Mouse (Mus musculus) CD4-positive naive resting alpha-beta T cell, adult 76 days (primary cell): ENCODE measurements around the gene Hyal6. TPM values are rescaled to one million over a fixed set of nuclear protein-coding genes. Genes with fewer than 3 reads are reported as not detected.

Experiments used
- total RNA-seq: library from RNA; stranded (reverse); gene quantifications from one replicate; pipeline ENCODE4 v1.2.4, GENCODE M21; 2023

Hyal6 gene
- total RNA-seq = not detected

DNA sequence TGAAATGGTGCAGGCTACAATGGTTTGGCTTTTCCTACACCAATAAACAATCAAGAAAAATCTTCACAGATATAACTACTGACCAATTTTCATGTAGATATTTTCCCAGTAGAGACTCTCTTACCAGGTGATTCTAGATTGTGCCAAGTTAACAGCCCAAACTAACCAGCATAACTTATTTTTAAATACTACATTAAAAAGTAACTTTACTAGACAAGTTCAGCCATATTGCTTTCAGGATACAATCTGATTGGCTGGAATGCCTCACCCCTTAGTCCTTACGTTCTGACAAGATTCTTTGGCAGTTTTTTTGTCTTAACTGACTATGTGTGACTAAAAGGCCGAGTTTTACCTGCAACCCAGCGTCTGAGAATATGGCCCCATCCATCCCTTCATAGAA lies at the start of gene Hyal6:
Gene Hyal6 (plus strand): TSS at position 301 of the 400 bp plus-strand sequence.

DNA sequence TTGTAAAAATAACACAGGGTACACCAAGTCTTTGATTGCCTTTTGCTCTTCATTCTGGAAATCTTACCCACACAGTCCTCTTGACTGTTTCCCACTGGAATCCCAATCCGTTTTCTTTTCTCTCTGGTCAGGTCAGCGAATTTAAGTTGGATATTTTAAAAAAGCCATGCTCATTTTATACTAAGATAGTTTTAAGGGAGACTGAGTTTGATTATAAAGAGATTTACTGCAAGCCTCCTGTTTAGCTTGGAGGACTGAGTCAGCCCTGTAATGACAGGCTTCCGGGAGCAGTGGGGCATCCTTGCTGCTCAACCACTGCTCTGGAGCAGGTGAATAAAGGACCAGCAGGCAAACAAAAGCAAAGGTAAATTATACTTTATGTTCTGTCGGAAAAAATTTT lies 15.0 kb downstream of the Hyal6 start, which contains the start of gene Hyal4:
Gene Hyal4 (plus strand): TSS at position 301 of the 400 bp plus-strand sequence.

DNA sequence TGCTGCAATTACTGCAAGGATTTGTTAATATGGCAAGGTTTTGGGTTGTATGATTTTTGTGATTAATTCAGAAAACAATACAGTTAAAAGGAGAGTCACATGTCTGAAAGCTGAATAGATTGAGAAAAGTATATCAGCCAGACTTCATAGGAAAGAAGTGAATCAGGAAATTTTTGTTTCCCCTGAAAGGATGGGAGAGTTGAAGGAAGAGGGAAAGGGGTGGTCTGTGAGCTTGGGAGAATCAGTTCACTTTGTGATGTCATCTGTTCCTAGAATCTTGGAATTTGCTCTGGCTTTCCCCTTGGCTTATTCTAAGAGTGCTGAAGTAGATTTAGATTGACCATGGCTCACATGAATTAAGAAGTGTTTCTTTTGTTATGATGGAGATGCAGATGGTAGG lies 57.8 kb downstream of the Hyal6 start, which contains the start of gene Spam1:
Gene Spam1 (plus strand): TSS at position 301 of the 400 bp plus-strand sequence.

Other genes with a start within 250 kb of the Hyal6 start
- gene Iqub, start 218.2 kb upstream of the Hyal6 start, total RNA-seq = not detected
- 56.0 TPM for gene Ndufa5, start 205.2 kb upstream of the Hyal6 start, total RNA-seq
- not detected for gene Asb15, start 205.1 kb upstream of the Hyal6 start, total RNA-seq
- gene Lmod2, start 135.5 kb upstream of the Hyal6 start, total RNA-seq = not detected
- 54.6 TPM for gene Wasl, start 68.2 kb upstream of the Hyal6 start, total RNA-seq
- not detected for gene Hyal4, start 15.1 kb downstream of the Hyal6 start, total RNA-seq
- not detected for gene Spam1, start 57.9 kb downstream of the Hyal6 start, total RNA-seq
- gene Hyal5, start 124.8 kb downstream of the Hyal6 start, total RNA-seq = not detected
- gene Tmem229a, start 223.1 kb downstream of the Hyal6 start, total RNA-seq = not detected